8 mouse cellular contexts compared by ENCODE assay signal in the genomic region with DNA sequence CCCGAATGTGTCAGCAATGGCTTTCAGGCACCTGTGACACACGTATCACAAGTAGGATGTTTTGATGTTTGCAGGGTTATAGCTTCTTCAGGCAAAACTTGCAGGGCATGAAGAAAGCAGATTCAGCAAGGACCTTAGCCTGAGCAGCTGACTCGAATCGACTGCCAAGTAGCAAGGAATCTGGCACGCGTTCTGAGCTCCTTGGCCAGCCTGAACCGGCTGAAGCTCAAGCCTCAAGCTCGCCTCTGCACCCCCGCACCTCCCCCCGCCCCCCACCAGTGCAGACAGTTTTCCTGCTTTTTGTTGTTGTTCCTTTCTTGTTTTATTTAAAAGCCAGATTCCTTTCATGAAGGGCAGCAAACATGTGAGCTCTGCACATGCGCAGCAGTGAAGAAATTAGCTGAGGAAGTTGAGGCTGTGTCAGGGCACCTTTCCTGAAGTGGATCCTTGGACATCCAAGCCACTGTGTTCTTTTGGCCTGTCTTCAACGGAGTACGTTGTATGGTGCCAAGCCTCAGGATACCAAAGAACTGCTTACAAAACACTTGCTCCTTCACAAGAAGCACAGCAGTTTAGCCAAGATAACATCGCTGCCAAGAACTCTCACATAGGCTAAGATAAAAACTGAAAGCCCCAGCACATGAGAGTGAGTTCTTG. TPM values are rescaled to one million over a fixed set of nuclear protein-coding genes. Genes with fewer than 3 reads are reported as not detected.
DNase-seq lines count a peak whose midpoint lies in the region; ATAC-seq and TF ChIP-seq lines count a peak whose summit lies in the region.

No protein-coding gene starts in this region.

- DNase-seq in 3T3-L1 (ENCODE audit: low read depth, low spot score), result peak; percentile 60
- DNase-seq in adrenal gland, postnatal 14 days, result peak; percentile 80
- peak; percentile 30 to 45 for DNase-seq in frontal cortex, postnatal 14 days (ENCODE audit: low spot score in 2 of 2)
- peak; percentile 57 for DNase-seq in intestine, embryonic 14.5 days (ENCODE audit: low spot score)
- DNase-seq in left cerebral cortex, adult 2 months (ENCODE audit: extremely low spot score in 1 of 2, low spot score in 2 of 2), result peak; percentile 34 to 46
- peak; percentile 80 for DNase-seq in ovary, adult 18-20 months (ENCODE audit: low spot score)
- no peak for DNase-seq in B cell, adult 2 months
- no peak for DNase-seq in natural killer cell, adult 2 months (ENCODE audit: low spot score in 2 of 2)

- H3K4me1 ChIP-seq in intestine, embryonic 14.5 days (replicated peaks; ENCODE audit: control insufficient read depth, insufficient read depth, low read length), result peaks cover 4% of the 10 kb centered on the region; the same call in 1 of the 2 replicates

- H3K36me3 ChIP-seq in intestine, embryonic 14.5 days (ENCODE audit: control insufficient read depth, insufficient read depth, low read length), result no peaks in the 10 kb centered on the region

- no peak overlapping the region for H3K27ac ChIP-seq in intestine, embryonic 14.5 days (ENCODE audit: low read depth)
- peak overlapping the region; percentile 71 for H3K27ac ChIP-seq in left cerebral cortex, adult 2 months

- 0 out of 2 replicates have a peak overlapping the region, but pooled peaks have one; percentile 8 for H3K4me2 ChIP-seq in intestine, embryonic 14.5 days (ENCODE audit: low read length)

- intact Hi-C loops in left cerebral cortex, adult 2 months (cut with DNase I), result no loop called here

- no peak overlapping the region for H3K9ac ChIP-seq in intestine, embryonic 14.5 days (ENCODE audit: low read length)

- WGBS in intestine, embryonic 14.5 days, result 55% methylated on average over 14 of the region's 14 CpGs

- no peak for ATAC-seq in intestine, embryonic 14.5 days (replicated peaks; ENCODE audit: low FRiP score, low TSS enrichment, low read depth)

- TF ChIP-seq CTCF in left cerebral cortex, adult 2 months (IDR thresholded peaks at IDR 0.05), result no peak

- no peaks in the 10 kb centered on the region for H3K27me3 ChIP-seq in intestine, embryonic 14.5 days (replicated peaks; ENCODE audit: control insufficient read depth, insufficient read depth, low read length)

- H3K9me3 ChIP-seq in intestine, embryonic 14.5 days (ENCODE audit: control insufficient read depth, low read length), result no peaks in the 10 kb centered on the region

- H3K4me3 ChIP-seq in intestine, embryonic 14.5 days (ENCODE audit: low read depth, low read length), result no peak overlapping the region
- peak overlapping the region; percentile 29 for H3K4me3 ChIP-seq in left cerebral cortex, adult 2 months

RNA-seq across cellular contexts. Expression of a gene that starts 46.3 kb away (rescaled TPM):
- total RNA-seq in adrenal gland, postnatal 14 days (2021), result 0.11 and 0.19 TPM in 2 replicates
- polyA plus RNA-seq in intestine, embryonic 14.5 days (2014; fragmentation: Nextera tagmentation; extraction: Ambion mirVana), result 0.07 TPM in 1 of 2 replicates, not detected in the other
- 10 to 100 TPM; 32.1 to 37.5 TPM for total RNA-seq in left cerebral cortex, adult 2 months (2021)

Comparison
In these comparisons a context has a peak if more than half of its experiments do, and no peak if none do; other contexts are left out.
1. DNase-seq: peak in 3T3-L1 (single experiment), adrenal gland, postnatal 14 days (single experiment), frontal cortex, postnatal 14 days (2 of 2), intestine, embryonic 14.5 days (single experiment), left cerebral cortex, adult 2 months (2 of 2) and ovary, adult 18-20 months (single experiment); none in B cell, adult 2 months (0 of 2) and natural killer cell, adult 2 months (0 of 2).
2. RNA of a gene that starts 46.3 kb away (total RNA-seq): 32.1 to 37.5 TPM in left cerebral cortex, adult 2 months; 0.11 to 0.19 TPM in adrenal gland, postnatal 14 days; every median in the first group is over 10 times any median in the second.